Mouse (Mus musculus) erythroblast, adult 5-6 weeks (primary cell): ENCODE measurements around the gene Atp6v1e1. TPM values are rescaled to one million over a fixed set of nuclear protein-coding genes. Genes with fewer than 3 reads are reported as not detected.

Experiments
- ATAC-seq: replicated peaks from 2 replicates; pipeline ENCODE4 v1.8.0; 2016; ENCODE audit warnings: moderate number of reproducible peaks, mild to moderate bottlenecking, moderate TSS enrichment, inconsistent platforms; ENCODE audit not compliant: poor library complexity, low FRiP score, severe bottlenecking
- total RNA-seq, 2 experiments: library from RNA; stranded (forward) in 1 of 2; stranded (reverse) in 1 of 2; fragments of 150-400 nt in 1 of 2; fragments of 200-764, 138-1000 nt in 1 of 2; gene quantifications; 2 replicates each; pipeline versions ENCODE4 v1.2.3 to v1.2.4; 2015 to 2017; ENCODE audit warnings: low replicate concordance in 2 of 2

Gene Atp6v1e1
- total RNA-seq, 2 experiments from 2014 or later: 131 to 234 TPM

GRCm38 (mm10) chr6:120821715-120822114 is 878 bp downstream of the Atp6v1e1 start:
- no peak for ATAC-seq

- ATAC-seq: 0 out of 2 replicates have a peak, but pooled peaks have one; percentile 34
Measured at GRCm38 (mm10) chr6:120820941-120821340, 1.7 kb downstream of the Atp6v1e1 start.

- no peak for ATAC-seq
Measured at GRCm38 (mm10) chr6:120820144-120820543, 2.4 kb downstream of the Atp6v1e1 start.

- ATAC-seq: 0 out of 2 replicates have a peak, but pooled peaks have one; percentile 25
Measured at GRCm38 (mm10) chr6:120819294-120819693, 3.3 kb downstream of the Atp6v1e1 start.

- ATAC-seq: peak; percentile 68
Measured at GRCm38 (mm10) chr6:120811999-120812398, 10.6 kb downstream of the Atp6v1e1 start.

- no peak for ATAC-seq
Measured at GRCm38 (mm10) chr6:120807738-120808081, 14.9 kb downstream of the Atp6v1e1 start.

GRCm38 (mm10) chr6:120806999-120807737 is 15.4 kb downstream of the Atp6v1e1 start:
- ATAC-seq: no peak

- no peak for ATAC-seq
Measured at GRCm38 (mm10) chr6:120799581-120800041, 23.0 kb downstream of the Atp6v1e1 start.

GRCm38 (mm10) chr6:120798905-120799304 is 23.7 kb downstream of the Atp6v1e1 start:
- ATAC-seq: no peak

GRCm38 (mm10) chr6:120798019-120798418 is 24.6 kb downstream of the Atp6v1e1 start:
- ATAC-seq: no peak

- ATAC-seq: no peak
Measured at GRCm38 (mm10) chr6:120796111-120796510, 26.5 kb downstream of the Atp6v1e1 start.

GRCm38 (mm10) chr6:120795422-120796086 is 27.0 kb downstream of the Atp6v1e1 start:
- no peak for ATAC-seq

GRCm38 (mm10) chr6:120792947-120793346 is 29.6 kb downstream of the Atp6v1e1 start:
- no peak for ATAC-seq

GRCm38 (mm10) chr6:120790717-120791116 is 31.9 kb downstream of the Atp6v1e1 start:
- no peak for ATAC-seq

- ATAC-seq: no peak
Measured at GRCm38 (mm10) chr6:120790153-120790552, 32.4 kb downstream of the Atp6v1e1 start.

- ATAC-seq: no peak
Measured at GRCm38 (mm10) chr6:120788904-120789303, 33.7 kb downstream of the Atp6v1e1 start.

- no peak for ATAC-seq
Measured at GRCm38 (mm10) chr6:120788068-120788607, 34.5 kb downstream of the Atp6v1e1 start.

GRCm38 (mm10) chr6:120784351-120784750 is 38.2 kb downstream of the Atp6v1e1 start:
- ATAC-seq: no peak

- ATAC-seq: no peak
Measured at GRCm38 (mm10) chr6:120782948-120783347, 39.6 kb downstream of the Atp6v1e1 start.

GRCm38 (mm10) chr6:120778226-120778625 is 44.4 kb downstream of the Atp6v1e1 start:
- no peak for ATAC-seq

GRCm38 (mm10) chr6:120777533-120777932 is 45.1 kb downstream of the Atp6v1e1 start:
- no peak for ATAC-seq
